Mouse (Mus musculus) limb, embryonic 14.5 days (tissue): ENCODE results near the gene Slc39a11. TPM values are rescaled to one million over a fixed set of nuclear protein-coding genes. Genes with fewer than 3 reads are reported as not detected.

Source experiments
- ATAC-seq: fragments of 200-750 bp; cut with Nextera tagmentation; 2 replicates; pipeline ENCODE4 v1.8.0; 2017; ENCODE audit warnings: low read depth, moderate number of reproducible peaks, moderate TSS enrichment; ENCODE audit not compliant: low FRiP score
- DNase-seq: peaks from one replicate; pipeline ENCODE4 v3.0.0-alpha.2; 2015; ENCODE audit warnings: low spot score
- H3K27ac ChIP-seq: fragments of 300-500 bp; sonication (generic); replicated peaks from 2 replicates; pipeline ENCODE4 v1.5.1; 2014; ENCODE audit warnings: low read depth, mild to moderate bottlenecking, low read length, moderate library complexity, mixed read lengths
- H3K27me3 ChIP-seq: fragments of 300-500 bp; sonication (generic); 2 replicates; pipeline ENCODE4 v1.6.1; 2014; ENCODE audit warnings: low read length, mixed read lengths; ENCODE audit not compliant: control insufficient read depth, insufficient read depth
- H3K36me3 ChIP-seq: fragments of 300-500 bp; sonication (generic); 2 replicates; pipeline ENCODE4 v1.6.1; 2014; ENCODE audit warnings: mild to moderate bottlenecking, low read length, moderate library complexity, mixed read lengths; ENCODE audit not compliant: control insufficient read depth, insufficient read depth
- H3K4me1 ChIP-seq: fragments of 300-500 bp; sonication (generic); 2 replicates; pipeline ENCODE4 v1.6.1; 2014; ENCODE audit warnings: antibody characterized with exemption, low read length, mixed read lengths; ENCODE audit not compliant: control insufficient read depth, insufficient read depth
- H3K4me2 ChIP-seq: fragments of 300-500 bp; sonication (generic); replicated peaks from 2 replicates; pipeline ENCODE4 v1.6.1; 2014; ENCODE audit warnings: low read depth, mild to moderate bottlenecking, low read length, moderate library complexity; ENCODE audit not compliant: severe bottlenecking
- H3K4me3 ChIP-seq: fragments of 300-500 bp; sonication (generic); replicated peaks from 2 replicates; pipeline ENCODE4 v1.5.1; 2014; ENCODE audit warnings: low read length
- H3K9ac ChIP-seq: fragments of 300-500 bp; sonication (generic); 2 replicates; pipeline ENCODE4 v1.6.1; 2014; ENCODE audit warnings: mild to moderate bottlenecking, low read depth, low read length, moderate library complexity; ENCODE audit not compliant: severe bottlenecking
- H3K9me3 ChIP-seq: fragments of 300-500 bp; sonication (generic); 2 replicates; pipeline ENCODE4 v1.6.1; 2016; ENCODE audit warnings: low read length; ENCODE audit not compliant: control insufficient read depth
- POLR2A ChIP-seq: fragments of 200-500 bp; IDR thresholded peaks from 2 replicates; pipeline ENCODE4 v1.8.0; 2012; ENCODE audit warnings: inconsistent platforms, mild to moderate bottlenecking, moderate library complexity, borderline replicate concordance; ENCODE audit not compliant: insufficient read depth, insufficient read length; ENCODE audit errors: extremely low read depth
- WGBS: fragments of 180-500 bp; shearing (Covaris S2); extraction: QIAGEN DNeasy Blood & Tissue Kit; methylation state at CpG from one replicate; pipeline ENCODE4 v1.1.7; 2014; 5-methylcytosine and 5-hydroxymethylcytosine counted together
- polyA plus RNA-seq, 2 experiments: library from polyadenylated mRNA; depleted of rRNA in 1 of 2; stranded (reverse) in 1 of 2; unstranded in 1 of 2; fragments of >200 nt; fragmentation: Nextera tagmentation in 1 of 2; extraction: Ambion mirVana in 1 of 2; gene quantifications; 2 replicates each; pipeline versions ENCODE4 v1.2.1 to v1.2.3; 2012 to 2014

The Slc39a11 gene
- polyA plus RNA-seq, 2 experiments = 17.2 to 24.5 TPM

- DNase-seq (no peak), ATAC-seq (no peak)
- H3K4me2 ChIP-seq = no peak overlapping the region
- H3K9ac ChIP-seq = no peak overlapping the region
- no peaks in the 10 kb centered on the region for H3K27me3 ChIP-seq
- H3K36me3 ChIP-seq = no peaks in the 10 kb centered on the region
- WGBS = 91% methylated on average over 16 of the region's 16 CpGs
- no peak overlapping the region for H3K27ac ChIP-seq
- no peaks in the 10 kb centered on the region for H3K9me3 ChIP-seq
- 0 out of 2 replicates have a peak, but pooled peaks cover 3% of the 10 kb centered on the region for H3K4me1 ChIP-seq
- H3K4me3 ChIP-seq = no peak overlapping the region
- no peak for TF ChIP-seq POLR2A
Observed at GRCm38 (mm10) chr11:113536308-113537198, 113.3 kb downstream of the Slc39a11 start.

DNA sequence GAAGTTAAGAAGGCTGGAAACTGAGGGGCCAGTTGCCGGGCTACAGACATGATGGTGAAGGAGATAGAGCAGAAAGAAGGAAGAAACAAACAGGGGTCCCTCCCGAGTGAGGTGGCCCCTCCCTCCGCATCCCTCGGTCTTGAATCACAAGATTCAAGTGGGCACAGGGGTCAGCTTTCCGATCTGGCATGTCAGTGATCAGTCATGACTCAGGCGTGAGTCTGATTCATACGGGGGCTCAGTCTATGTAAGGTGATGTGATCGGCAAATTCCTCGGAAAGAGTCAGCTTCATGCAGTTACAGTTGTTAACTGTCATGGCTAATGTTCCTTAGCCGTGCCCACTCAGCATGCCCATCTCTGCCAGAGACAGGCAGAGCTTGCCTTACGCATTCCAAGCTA is 115.5 kb downstream of the Slc39a11 start:
- ATAC-seq = no peak
- Histone ChIP-seq H3K27me3 (no peaks in the 10 kb centered on the region), H3K9me3 (no peaks in the 10 kb centered on the region), H3K27ac (no peak overlapping the region), H3K9ac (no peak overlapping the region), H3K4me1 (0 out of 2 replicates have a peak, but pooled peaks cover 3% of the 10 kb centered on the region), H3K4me2 (no peak overlapping the region), H3K36me3 (no peaks in the 10 kb centered on the region), H3K4me3 (no peak overlapping the region)
- 84% methylated on average over 11 of the region's 11 CpGs for WGBS
- DNase-seq = no peak
- no peak for TF ChIP-seq POLR2A

DNA sequence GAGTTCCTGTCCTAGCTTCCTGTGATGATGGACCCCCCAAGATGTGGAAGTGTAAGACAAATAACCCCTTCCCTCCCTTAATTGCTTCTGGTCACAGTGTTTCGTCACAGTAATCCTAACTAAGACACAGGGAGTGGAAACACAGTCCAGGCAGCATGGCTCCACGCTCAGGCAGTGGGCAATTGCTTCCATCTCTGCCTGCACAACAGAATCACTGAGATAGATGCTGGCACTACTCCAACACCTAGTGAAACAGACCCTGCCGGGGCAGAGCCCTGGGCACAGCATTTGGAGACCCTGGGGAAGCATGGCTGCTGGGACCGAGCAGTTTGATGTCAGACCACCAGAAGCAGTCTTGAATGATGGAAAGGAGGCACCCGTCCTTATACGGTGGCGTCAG is 115.9 kb downstream of the Slc39a11 start:
- Histone ChIP-seq H3K4me1 (0 out of 2 replicates have a peak, but pooled peaks cover 6% of the 10 kb centered on the region), H3K4me3 (no peak overlapping the region), H3K36me3 (no peaks in the 10 kb centered on the region), H3K27me3 (no peaks in the 10 kb centered on the region), H3K9me3 (no peaks in the 10 kb centered on the region), H3K4me2 (no peak overlapping the region), H3K9ac (no peak overlapping the region), H3K27ac (no peak overlapping the region)
- TF ChIP-seq POLR2A = no peak
- no peak for ATAC-seq
- 52% methylated on average over 7 of the region's 7 CpGs for WGBS
- DNase-seq = no peak

DNA sequence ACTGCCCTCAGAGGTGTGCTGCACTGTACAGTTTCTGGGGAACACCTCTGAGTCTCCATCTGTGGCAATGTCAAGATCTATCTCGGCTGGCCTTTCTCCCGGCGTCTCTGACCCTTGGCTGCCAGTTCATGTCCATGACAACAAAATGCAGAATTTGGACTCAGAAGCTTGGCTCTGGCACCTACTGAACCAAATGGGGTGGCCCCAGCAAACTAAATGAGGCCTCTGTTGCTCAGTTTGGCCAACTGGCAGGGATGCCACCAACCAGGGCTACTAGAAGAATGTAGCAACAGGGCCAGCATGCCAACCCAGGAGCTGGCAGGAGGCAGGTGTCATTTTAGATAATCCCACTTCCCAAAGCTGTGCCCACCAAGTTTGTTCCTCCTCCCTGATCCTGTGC is 121.5 kb downstream of the Slc39a11 start:
- 94% methylated on average over 3 of the region's 3 CpGs for WGBS
- no peak overlapping the region for H3K9ac ChIP-seq
- H3K4me1 ChIP-seq = 0 out of 2 replicates have a peak, but pooled peaks cover 3% of the 10 kb centered on the region
- no peaks in the 10 kb centered on the region for H3K9me3 ChIP-seq
- no peak overlapping the region for H3K4me2 ChIP-seq
- H3K27me3 ChIP-seq = no peaks in the 10 kb centered on the region
- no peak for TF ChIP-seq POLR2A
- H3K36me3 ChIP-seq = no peaks in the 10 kb centered on the region
- no peak overlapping the region for H3K27ac ChIP-seq
- ATAC-seq = no peak
- no peak overlapping the region for H3K4me3 ChIP-seq
- DNase-seq = no peak

GRCm38 (mm10) chr11:113525731-113526130 is 124.1 kb downstream of the Slc39a11 start:
- Histone ChIP-seq H3K9ac (no peak overlapping the region), H3K27me3 (no peaks in the 10 kb centered on the region), H3K27ac (no peak overlapping the region), H3K9me3 (no peaks in the 10 kb centered on the region), H3K36me3 (no peaks in the 10 kb centered on the region), H3K4me3 (no peak overlapping the region), H3K4me2 (no peak overlapping the region), H3K4me1 (0 out of 2 replicates have a peak, but pooled peaks cover 3% of the 10 kb centered on the region)
- DNase-seq = no peak
- WGBS = 86% methylated on average over 18 of the region's 18 CpGs
- ATAC-seq = no peak; the same call in 1 of the 2 replicates
- no peak for TF ChIP-seq POLR2A

DNA sequence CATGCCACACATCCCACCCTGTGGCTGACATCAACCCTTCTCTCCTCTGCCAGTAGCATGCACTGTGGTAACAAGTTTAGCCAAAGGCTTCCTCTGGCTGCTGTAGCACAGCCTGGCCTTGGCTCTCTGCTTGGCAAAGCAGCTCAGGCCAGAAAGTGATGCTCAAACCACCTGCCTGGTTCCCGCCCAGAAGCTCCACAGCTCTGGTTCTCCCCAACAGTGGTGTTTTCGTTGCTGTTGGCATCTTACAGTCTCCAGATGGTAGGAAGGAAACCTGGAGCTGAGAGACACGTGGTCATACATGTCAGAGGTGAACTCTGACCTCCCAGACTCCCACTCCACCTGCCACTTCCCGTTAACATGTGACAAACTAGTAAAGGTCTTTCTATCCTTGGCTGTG is 127.2 kb downstream of the Slc39a11 start:
- H3K4me2 ChIP-seq = no peak overlapping the region
- no peaks in the 10 kb centered on the region for H3K36me3 ChIP-seq
- DNase-seq (no peak), ATAC-seq (no peak)
- no peak overlapping the region for H3K27ac ChIP-seq
- H3K4me3 ChIP-seq = no peak overlapping the region
- H3K9me3 ChIP-seq = no peaks in the 10 kb centered on the region
- H3K9ac ChIP-seq = no peak overlapping the region
- no peak for TF ChIP-seq POLR2A
- WGBS = 68% methylated on average over 4 of the region's 4 CpGs
- no peaks in the 10 kb centered on the region for H3K4me1 ChIP-seq
- no peaks in the 10 kb centered on the region for H3K27me3 ChIP-seq
